Mouse (Mus musculus): ENCODE data around the gene Gm10340.
A peak's percentile ranks its signal among the peaks of the same experiment; 100 is the strongest.
"Not testable (repeated sequence)": the region's sequence is repeated elsewhere in the genome, so short reads cannot be mapped to it uniquely, and the experiment has no call there.

The Gm10340 gene

GRCm38 (mm10) chr14:3133697-3134096 lies at the start of gene Gm10340:
Gene Gm10340, plus strand, starts transcription at chr14:3133997.
- DNase-seq (ENCODE audit: low spot score) = not testable (repeated sequence)

GRCm38 (mm10) chr14:3116051-3116450 lies 17.7 kb upstream of the Gm10340 start:
- DNase-seq (ENCODE audit: low spot score) = peak; percentile 1

- DNase-seq (ENCODE audit: low spot score) = not testable (repeated sequence)
These were observed 54.2 kb downstream of the Gm10340 start, which contains the start of gene Gm5795 for GRCm38 (mm10) chr14:3187955-3188354. Gene Gm5795, plus strand, starts transcription at chr14:3188255.

All from lung, postnatal 25 days (tissue).